Mouse (Mus musculus) stomach, postnatal 0 days (tissue): ENCODE results near the gene Slamf9. TPM values are rescaled to one million over a fixed set of nuclear protein-coding genes. Genes with fewer than 3 reads are reported as not detected.
A peak's percentile ranks its signal among the peaks of the same experiment; 100 is the strongest.

Experiments
- ATAC-seq: fragments of 200-750 bp; cut with Nextera tagmentation; 2 replicates; pipeline ENCODE4 v1.8.0; 2017; ENCODE audit not compliant: low FRiP score, low TSS enrichment
- DNase-seq: peaks from one replicate; pipeline ENCODE4 v3.0.0-alpha.2; 2016; ENCODE audit warnings: low spot score
- H3K27ac ChIP-seq: fragments of 300-500 bp; sonication (generic); replicated peaks from 2 replicates; pipeline ENCODE4 v1.5.1; 2014; ENCODE audit warnings: mild to moderate bottlenecking, control low read depth
- H3K27me3 ChIP-seq: fragments of 300-500 bp; sonication (generic); 2 replicates; pipeline ENCODE4 v1.6.1; 2014; ENCODE audit warnings: low read length; ENCODE audit not compliant: control insufficient read depth, insufficient read depth
- H3K36me3 ChIP-seq: fragments of 300-500 bp; sonication (generic); 2 replicates; pipeline ENCODE4 v1.6.1; 2014; ENCODE audit warnings: low read length, mixed read lengths; ENCODE audit not compliant: control insufficient read depth, insufficient read depth
- H3K4me1 ChIP-seq: fragments of 300-500 bp; sonication (generic); replicated peaks from 2 replicates; pipeline ENCODE4 v1.6.1; 2014; ENCODE audit warnings: antibody characterized with exemption; ENCODE audit not compliant: control insufficient read depth, insufficient read depth
- H3K4me2 ChIP-seq: fragments of 300-500 bp; sonication (generic); replicated peaks from 2 replicates; pipeline ENCODE4 v1.6.1; 2014; ENCODE audit warnings: low read depth, mild to moderate bottlenecking, control low read depth, moderate library complexity
- H3K4me3 ChIP-seq: fragments of 300-500 bp; sonication (generic); 2 replicates; pipeline ENCODE4 v1.5.1; 2014; ENCODE audit warnings: low read depth, low read length, control low read depth
- H3K9ac ChIP-seq: fragments of 300-500 bp; sonication (generic); 2 replicates; pipeline ENCODE4 v1.6.1; 2014; ENCODE audit warnings: mild to moderate bottlenecking, low read length, control low read depth, mixed read lengths
- H3K9me3 ChIP-seq: fragments of 300-500 bp; sonication (generic); 2 replicates; pipeline ENCODE4 v1.6.1; 2016; ENCODE audit warnings: low read length; ENCODE audit not compliant: control insufficient read depth
- CTCF ChIP-seq: IDR thresholded peaks from 2 replicates; pipeline ENCODE4 v1.5.1; 2016; ENCODE audit warnings: antibody characterized with exemption, low read depth, mild to moderate bottlenecking, moderate library complexity
- EP300 ChIP-seq: optimal IDR thresholded peaks from 2 replicates; pipeline ENCODE3; 2016; ENCODE audit warnings: antibody characterized with exemption
- WGBS: fragments of 180-500 bp; shearing (Covaris S2); extraction: QIAGEN DNeasy Blood & Tissue Kit; methylation state at CpG from one replicate; pipeline ENCODE4 v1.1.7; 2014; 5-methylcytosine and 5-hydroxymethylcytosine counted together
- polyA plus RNA-seq: library from polyadenylated mRNA; unstranded; fragments of >200 nt; fragmentation: Nextera tagmentation; extraction: Ambion mirVana; gene quantifications from 2 replicates; pipeline ENCODE4 v1.2.1, GENCODE M21; 2015

Gene Slamf9
- polyA plus RNA-seq, 1 experiment from 2014 or later, result 1.8 TPM

DNA sequence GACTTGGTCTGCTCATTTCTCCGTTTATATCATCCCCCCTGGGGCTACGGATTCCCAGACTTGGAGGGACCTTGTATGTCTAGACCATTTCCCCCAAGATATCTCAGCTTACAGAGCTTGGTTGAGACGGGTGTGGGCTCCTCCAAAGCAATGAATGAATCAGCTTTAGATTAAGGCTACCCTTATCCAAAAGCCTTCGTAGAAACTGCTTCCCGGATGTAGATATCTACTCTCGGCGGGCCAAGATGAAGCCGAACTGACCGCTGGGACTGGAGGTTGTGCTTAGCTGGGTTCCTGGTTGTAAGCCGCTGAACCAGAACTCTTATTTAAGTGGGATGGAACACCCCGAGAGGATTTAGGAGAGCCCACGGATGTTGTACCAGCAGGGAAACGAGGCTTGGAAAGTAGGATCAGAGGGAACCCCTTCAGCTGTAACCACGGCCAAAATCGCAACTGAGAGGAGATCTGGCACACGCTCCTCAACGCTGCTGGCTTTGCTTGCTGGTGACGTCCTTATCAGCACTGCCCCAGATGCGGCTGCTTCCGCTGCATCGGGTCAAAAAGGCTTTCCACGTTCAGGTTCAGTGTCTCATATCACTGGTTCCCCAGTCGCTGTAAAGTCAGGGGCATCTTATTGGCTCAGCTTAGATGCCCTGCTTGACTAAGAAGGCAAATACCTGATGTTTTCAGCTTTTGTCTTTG is 51.4 kb downstream of the Slamf9 start:
- Histone ChIP-seq H3K36me3 (no peaks in the 10 kb centered on the region), H3K4me1 (no peaks in the 10 kb centered on the region), H3K4me2 (0 out of 2 replicates have a peak overlapping the region, but pooled peaks have one; percentile 8), H3K27me3 (no peaks in the 10 kb centered on the region), H3K27ac (peak overlapping the region; percentile 71), H3K4me3 (no peak overlapping the region), H3K9ac (no peak overlapping the region; the same call in 1 of the 2 replicates), H3K9me3 (no peaks in the 10 kb centered on the region)
- ATAC-seq (no peak), DNase-seq (peak; percentile 29)
- TF ChIP-seq CTCF, result no peak
- no peak for TF ChIP-seq EP300
- WGBS, result 61% methylated on average over 23 of the region's 23 CpGs

DNA sequence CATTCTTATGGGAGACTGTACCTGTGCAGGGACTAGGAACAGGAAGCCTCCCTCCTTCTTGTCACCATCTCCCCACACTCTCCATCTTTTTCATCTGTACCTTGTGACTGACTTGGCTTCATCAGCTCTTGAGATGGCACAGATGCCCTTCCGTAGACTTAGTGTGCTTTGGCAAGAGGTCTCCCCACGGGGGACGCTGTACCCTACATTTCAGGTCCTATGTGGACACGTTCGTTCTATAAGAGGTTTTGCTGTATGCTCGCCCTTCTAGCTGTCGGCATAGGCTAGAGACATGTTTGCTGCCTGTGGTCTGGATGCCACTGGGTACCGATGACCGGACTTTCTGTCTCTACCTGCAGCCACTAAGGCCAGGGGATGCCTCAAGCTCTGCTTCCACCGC is 52.3 kb downstream of the Slamf9 start:
- Histone ChIP-seq H3K27me3 (no peaks in the 10 kb centered on the region), H3K9ac (no peak overlapping the region), H3K4me1 (0 out of 2 replicates have a peak, but pooled peaks cover 3% of the 10 kb centered on the region), H3K4me2 (no peak overlapping the region), H3K36me3 (no peaks in the 10 kb centered on the region), H3K27ac (no peak overlapping the region), H3K9me3 (no peaks in the 10 kb centered on the region), H3K4me3 (no peak overlapping the region)
- ATAC-seq, result no peak
- 93% methylated on average over 10 of the region's 10 CpGs for WGBS
- DNase-seq, result no peak
- no peak for TF ChIP-seq EP300
- no peak for TF ChIP-seq CTCF

Other genes with a start within 250 kb of the Slamf9 start
- not detected in 2 replicates for gene Atp1a4, start 216.9 kb upstream of the Slamf9 start, polyA plus RNA-seq
- 19.1 and 19.5 TPM in 2 replicates for gene Igsf8, start 213.7 kb upstream of the Slamf9 start, polyA plus RNA-seq
- gene Atp1a2, start 177.3 kb upstream of the Slamf9 start, polyA plus RNA-seq, result 3.1 and 4.1 TPM in 2 replicates
- gene Kcnj9, start 146.0 kb upstream of the Slamf9 start, polyA plus RNA-seq, result 0.07 TPM in 2 replicates
- 0.17 and 0.25 TPM in 2 replicates for gene Kcnj10, start 134.1 kb upstream of the Slamf9 start, polyA plus RNA-seq
- 3.6 and 3.8 TPM in 2 replicates for gene Pigm, start 98.8 kb upstream of the Slamf9 start, polyA plus RNA-seq
- gene Igsf9, start 6.4 kb downstream of the Slamf9 start, polyA plus RNA-seq, result 16.7 and 19.9 TPM in 2 replicates
- gene Tagln2, start 24.7 kb downstream of the Slamf9 start, polyA plus RNA-seq, result 564 and 594 TPM in 2 replicates
- 4.6 and 5.4 TPM in 2 replicates for gene Cfap45, start 45.4 kb downstream of the Slamf9 start, polyA plus RNA-seq
- gene Vsig8, start 80.6 kb downstream of the Slamf9 start, polyA plus RNA-seq, result 19.2 and 22.7 TPM in 2 replicates
- 0.12 TPM in 1 of 2 replicates, not detected in the other for gene Slamf8, start 115.2 kb downstream of the Slamf9 start, polyA plus RNA-seq
- gene Fcrl6, start 127.2 kb downstream of the Slamf9 start, polyA plus RNA-seq, result not detected in 2 replicates
- 15.5 and 17.1 TPM in 2 replicates for gene Dusp23, start 157.6 kb downstream of the Slamf9 start, polyA plus RNA-seq
- gene Crp, start 222.7 kb downstream of the Slamf9 start, polyA plus RNA-seq, result 0.28 and 0.74 TPM in 2 replicates